Mouse (Mus musculus) megakaryocyte, embryonic 14.5 days (primary cell): Measurements from ENCODE around the gene Sapcd1. TPM values are rescaled to one million over a fixed set of nuclear protein-coding genes. Genes with fewer than 3 reads are reported as not detected.

Experiments
- H3K27me3 ChIP-seq: replicated peaks from 2 replicates; pipeline ENCODE3; 2012; ENCODE audit warnings: inconsistent platforms
- H3K36me3 ChIP-seq: replicated peaks from 2 replicates; pipeline ENCODE3; 2012; ENCODE audit warnings: low read length, inconsistent platforms, mixed read lengths
- H3K4me1 ChIP-seq: 2 replicates; pipeline ENCODE4 v1.6.1; 2012; ENCODE audit warnings: inconsistent platforms
- H3K4me3 ChIP-seq: replicated peaks from 2 replicates; pipeline ENCODE3; 2012; ENCODE audit warnings: moderate library complexity, mild to moderate bottlenecking, inconsistent platforms
- H3K9me3 ChIP-seq: 2 replicates; pipeline ENCODE4 v1.6.1; 2012; ENCODE audit warnings: inconsistent platforms
- FLI1 ChIP-seq: IDR thresholded peaks from 2 replicates; pipeline ENCODE4 v1.6.1; 2012; ENCODE audit warnings: low read length, inconsistent platforms, mixed read lengths
- GATA1 ChIP-seq: IDR thresholded peaks from 3 replicates; pipeline ENCODE4 v1.6.1; 2012; ENCODE audit warnings: mixed read lengths, low read length, inconsistent platforms, borderline replicate concordance
- polyA plus RNA-seq: library from polyadenylated mRNA; stranded (reverse); fragments of >175 nt; gene quantifications from 2 replicates; pipeline ENCODE4 v1.2.3, GENCODE M21; 2012; ENCODE audit warnings: low replicate concordance; ENCODE audit not compliant: insufficient read depth

Sapcd1 gene
- polyA plus RNA-seq, 1 experiment, result 5.4 TPM

DNA sequence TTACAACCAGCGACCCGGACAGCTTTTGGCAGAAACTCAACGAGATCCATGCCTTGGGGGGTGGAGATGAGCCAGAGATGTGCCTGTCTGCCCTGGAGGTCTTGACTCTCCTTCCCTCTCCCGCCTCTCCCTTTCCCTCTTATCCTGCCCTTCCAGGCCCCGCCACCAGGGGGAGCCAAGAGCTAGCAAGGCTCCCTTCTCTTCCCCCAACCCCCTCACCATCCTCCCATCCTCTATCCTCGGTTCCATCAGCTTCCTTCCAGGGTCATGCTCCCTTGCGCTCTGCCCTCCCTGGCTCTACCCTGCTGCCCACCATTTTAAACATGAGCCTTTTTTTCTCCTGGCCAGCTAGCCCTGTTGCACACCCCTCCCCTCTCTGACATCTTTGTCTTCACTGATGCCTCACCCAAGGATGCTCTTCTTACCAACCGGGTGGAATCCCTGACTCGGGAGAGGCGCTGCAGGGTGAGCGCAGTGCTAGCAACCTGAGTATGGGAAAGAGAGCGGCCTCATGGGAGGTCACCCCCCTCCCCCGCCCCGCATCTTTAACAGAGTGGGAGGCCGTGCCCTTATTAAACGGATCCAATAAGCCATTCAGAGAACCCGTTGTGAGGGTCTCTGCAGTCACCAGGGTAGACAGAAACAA, 6.5 kb downstream of the Sapcd1 start:
- H3K4me3 ChIP-seq, result peak overlapping the region; percentile 85
- no peak for TF ChIP-seq GATA1
- TF ChIP-seq FLI1, result no peak
- peaks cover 16% of the 10 kb centered on the region for H3K36me3 ChIP-seq
- no peaks in the 10 kb centered on the region for H3K9me3 ChIP-seq
- peaks cover 86% of the 10 kb centered on the region for H3K4me1 ChIP-seq
- H3K27me3 ChIP-seq, result peaks cover 15% of the 10 kb centered on the region

DNA sequence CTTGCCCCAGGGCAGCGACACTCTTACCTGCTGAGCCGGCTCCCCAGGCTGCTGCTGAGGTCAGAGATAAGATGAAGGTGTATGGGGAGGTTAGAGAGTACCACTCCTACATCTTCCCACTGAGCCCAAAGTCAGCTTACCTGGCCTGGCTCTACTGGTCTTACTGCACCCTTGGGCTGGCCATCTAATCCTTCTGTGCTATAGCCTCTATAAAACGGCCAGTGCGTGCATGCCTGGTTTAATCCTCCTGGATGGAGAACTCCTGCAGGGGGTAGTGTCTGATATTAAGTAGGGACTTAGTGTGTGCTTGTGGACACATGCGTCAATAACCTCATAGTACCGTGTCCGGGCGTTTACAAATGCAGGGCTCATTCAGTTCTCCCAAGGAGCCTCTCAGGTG, 7.3 kb downstream of the Sapcd1 start:
- TF ChIP-seq GATA1, result no peak
- TF ChIP-seq FLI1, result no peak
- peaks cover 20% of the 10 kb centered on the region for H3K36me3 ChIP-seq

DNA sequence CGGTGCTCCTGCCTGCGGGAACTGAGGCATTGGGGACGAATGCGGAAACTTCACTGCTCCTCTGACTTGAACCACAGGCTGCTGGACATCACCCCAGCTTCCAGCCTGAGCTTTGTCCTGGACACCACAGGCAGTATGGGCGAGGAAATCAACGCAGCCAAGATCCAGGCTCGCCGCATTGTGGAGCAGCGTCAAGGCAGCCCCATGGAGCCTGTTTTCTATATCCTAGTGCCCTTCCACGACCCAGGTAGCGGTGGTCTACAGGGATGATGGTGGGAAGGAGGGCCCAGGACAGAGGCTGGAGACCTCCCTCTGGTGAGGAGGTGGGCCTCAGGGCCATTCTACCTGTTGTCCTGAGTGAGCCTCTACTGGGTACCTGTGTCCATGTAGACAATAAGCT, 7.9 kb downstream of the Sapcd1 start:
- TF ChIP-seq GATA1 (no peak), FLI1 (no peak)

More for the DNA sequence above, 7.3 kb downstream of the Sapcd1 start:
- H3K27me3 ChIP-seq, result peaks cover 15% of the 10 kb centered on the region
- H3K4me1 ChIP-seq, result peaks cover 85% of the 10 kb centered on the region
- no peaks in the 10 kb centered on the region for H3K9me3 ChIP-seq
- H3K4me3 ChIP-seq, result no peak overlapping the region

DNA sequence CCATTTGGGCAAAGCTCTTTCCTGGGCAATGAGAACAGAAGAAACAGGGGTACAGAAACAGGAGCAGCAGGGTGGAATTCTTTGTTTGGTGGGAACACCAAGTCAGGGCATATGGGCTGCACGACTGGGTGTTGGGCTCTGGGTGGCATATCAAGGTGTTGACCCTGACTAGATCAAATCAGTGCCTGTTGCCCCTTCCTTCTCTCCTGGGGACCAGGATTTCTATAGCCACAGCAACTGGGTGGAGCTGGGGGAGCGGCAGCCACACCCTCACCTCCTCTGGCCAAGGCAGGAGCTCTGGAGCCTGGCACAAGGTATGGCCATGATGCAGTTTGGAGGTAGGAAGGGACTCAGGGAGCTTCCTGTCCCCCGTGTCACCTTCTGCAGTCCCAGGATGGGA, 9.6 kb downstream of the Sapcd1 start:
- H3K27me3 ChIP-seq, result peaks cover 13% of the 10 kb centered on the region
- H3K36me3 ChIP-seq, result peaks cover 44% of the 10 kb centered on the region
- H3K9me3 ChIP-seq, result no peaks in the 10 kb centered on the region
- peaks cover 61% of the 10 kb centered on the region for H3K4me1 ChIP-seq
- H3K4me3 ChIP-seq, result no peak overlapping the region
- no peak for TF ChIP-seq GATA1
- no peak for TF ChIP-seq FLI1

More for the DNA sequence above, 7.9 kb downstream of the Sapcd1 start:
- Histone ChIP-seq H3K4me3 (no peak overlapping the region), H3K36me3 (peaks cover 26% of the 10 kb centered on the region), H3K4me1 (peaks cover 79% of the 10 kb centered on the region), H3K9me3 (no peaks in the 10 kb centered on the region), H3K27me3 (peaks cover 15% of the 10 kb centered on the region)

DNA sequence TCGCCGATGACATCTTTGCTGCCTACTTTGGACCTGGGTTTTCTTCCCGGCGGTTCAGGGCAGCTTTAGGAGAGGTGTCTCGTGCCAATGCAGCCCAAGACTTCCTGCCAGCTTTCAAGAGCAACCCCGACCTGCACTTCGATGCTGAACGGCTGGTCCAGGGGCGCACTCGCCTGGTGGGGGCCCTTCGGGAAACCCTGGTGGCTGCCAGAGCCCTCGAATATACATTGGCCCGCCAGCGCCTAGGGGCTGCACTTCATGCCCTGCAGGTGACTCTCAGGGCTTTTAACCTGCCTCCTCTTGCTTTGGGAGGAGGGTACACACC, 10.1 kb downstream of the Sapcd1 start:
- H3K9me3 ChIP-seq, result no peaks in the 10 kb centered on the region
- no peak for TF ChIP-seq GATA1
- H3K36me3 ChIP-seq, result peaks cover 49% of the 10 kb centered on the region
- peaks cover 56% of the 10 kb centered on the region for H3K4me1 ChIP-seq
- peaks cover 13% of the 10 kb centered on the region for H3K27me3 ChIP-seq
- no peak overlapping the region for H3K4me3 ChIP-seq

DNA sequence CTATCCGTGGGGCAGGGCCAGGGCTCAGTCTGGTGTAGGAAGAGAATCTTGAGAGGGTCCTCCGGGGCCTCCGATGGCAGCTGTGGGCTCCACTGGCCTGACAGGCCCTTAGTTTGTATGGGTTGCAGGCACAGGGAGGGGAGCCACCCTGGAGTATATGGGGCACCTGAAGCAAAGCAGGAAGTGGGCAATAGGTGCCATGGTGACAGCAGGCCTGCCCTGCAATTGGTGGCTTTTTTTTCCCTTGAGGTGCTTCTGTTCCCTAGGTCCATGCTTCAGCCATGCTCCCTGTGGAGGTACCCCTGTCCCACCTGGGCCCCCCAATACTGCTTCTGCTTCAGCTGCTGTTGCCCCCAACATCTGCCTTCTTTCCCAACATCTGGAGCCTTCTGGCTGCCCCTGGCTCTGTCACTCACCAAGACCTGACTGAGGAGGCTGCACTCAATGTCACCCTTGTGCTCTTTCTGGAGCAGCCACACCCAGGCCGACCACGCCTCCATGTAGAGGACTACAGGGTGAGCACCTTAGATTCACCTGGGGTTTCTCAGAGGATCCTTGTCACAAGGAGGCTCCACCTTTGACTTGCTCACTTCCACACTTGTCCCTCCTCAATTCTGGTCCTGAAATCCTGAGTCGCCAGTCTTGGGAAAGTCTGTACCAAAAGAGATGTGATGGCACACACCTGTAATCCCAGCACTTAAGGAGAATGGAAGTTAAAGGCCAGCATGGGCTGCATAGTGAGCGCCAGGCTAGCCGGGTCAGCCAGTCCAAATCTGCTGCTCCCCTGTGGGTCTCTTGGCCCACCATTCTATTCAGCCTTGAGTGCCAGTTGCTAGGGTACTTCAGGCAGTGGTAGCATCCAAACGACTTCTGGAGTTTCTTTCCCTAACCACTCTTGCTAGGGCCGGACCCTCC, 10.8 kb downstream of the Sapcd1 start:
- Histone ChIP-seq H3K4me1 (peaks cover 56% of the 10 kb centered on the region), H3K9me3 (no peaks in the 10 kb centered on the region), H3K4me3 (no peak overlapping the region), H3K36me3 (peaks cover 55% of the 10 kb centered on the region), H3K27me3 (peaks cover 13% of the 10 kb centered on the region)
- no peak for TF ChIP-seq GATA1
- no peak for TF ChIP-seq FLI1

DNA sequence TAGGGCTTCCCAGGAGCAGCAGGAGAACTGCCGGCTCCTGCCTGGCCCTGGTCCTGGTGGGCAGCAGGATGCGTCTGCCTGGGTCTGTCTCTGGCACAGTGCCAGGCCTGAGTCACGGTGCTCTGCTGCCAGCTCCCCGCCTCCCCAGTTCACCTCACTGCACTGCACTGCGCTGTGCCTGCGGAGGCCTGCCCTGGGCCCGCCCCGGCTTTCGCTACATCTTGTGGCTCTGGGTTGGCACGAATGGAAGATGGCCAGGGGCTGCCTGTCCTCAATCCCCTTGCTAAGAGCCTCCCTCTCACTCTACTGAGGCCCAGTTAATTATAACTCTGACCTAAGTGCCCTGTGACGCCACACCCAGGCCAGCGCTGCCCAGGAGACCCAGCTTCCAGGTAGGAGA, 11.4 kb downstream of the Sapcd1 start, which contains the start of gene Vwa7:
Gene Vwa7, plus strand, starts transcription at position 204 of the 400 bp plus-strand sequence.
- Histone ChIP-seq H3K4me1 (peaks cover 54% of the 10 kb centered on the region), H3K36me3 (peaks cover 62% of the 10 kb centered on the region), H3K4me3 (no peak within 1 kb of the TSS), H3K9me3 (no peaks in the 10 kb centered on the region), H3K27me3 (peaks cover 13% of the 10 kb centered on the region)
- TF ChIP-seq GATA1 (no peak), FLI1 (no peak)

DNA sequence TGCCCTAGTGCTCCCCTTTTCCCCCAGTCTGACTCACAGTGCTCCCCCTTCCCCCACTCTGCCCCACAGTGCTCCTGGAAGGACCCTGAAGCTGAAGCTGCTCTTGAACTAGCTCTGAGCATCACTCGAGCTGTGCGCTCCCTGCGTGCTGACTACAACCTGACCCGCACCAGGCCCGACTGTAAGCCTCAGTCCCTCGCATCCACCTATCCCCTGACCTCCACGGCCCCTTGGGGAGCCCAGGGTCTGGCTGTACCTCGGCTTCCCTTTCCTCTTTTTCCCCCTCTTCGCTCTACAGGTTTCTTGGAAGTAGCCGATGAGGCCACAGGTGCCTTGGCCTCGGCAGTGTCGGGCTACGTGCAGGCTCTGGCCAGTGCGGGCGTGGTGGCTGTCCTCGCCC, 12.5 kb downstream of the Sapcd1 start:
- Histone ChIP-seq H3K9me3 (no peaks in the 10 kb centered on the region), H3K27me3 (peaks cover 10% of the 10 kb centered on the region), H3K36me3 (peaks cover 72% of the 10 kb centered on the region), H3K4me1 (peaks cover 48% of the 10 kb centered on the region), H3K4me3 (no peak overlapping the region)
- TF ChIP-seq FLI1, result no peak
- no peak for TF ChIP-seq GATA1

DNA sequence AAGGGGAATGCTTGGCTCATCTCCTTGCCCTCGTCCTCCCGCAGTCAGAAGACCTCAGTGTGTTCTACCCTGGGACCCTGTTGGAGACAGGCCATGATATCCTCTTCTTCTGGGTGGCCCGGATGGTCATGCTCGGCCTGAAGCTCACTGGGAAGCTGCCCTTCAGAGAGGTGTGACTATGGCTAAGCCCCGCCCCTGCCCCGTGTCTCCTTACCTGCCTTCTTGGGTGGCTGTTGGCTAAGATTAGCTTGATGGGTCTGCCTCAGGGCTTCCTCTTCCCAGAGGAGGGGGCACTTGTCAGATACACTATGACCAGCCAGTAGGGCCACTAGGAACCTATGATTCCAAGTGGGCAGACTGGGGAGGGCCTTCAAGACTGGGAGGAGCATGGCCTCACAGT, 14.6 kb downstream of the Sapcd1 start:
- no peaks in the 10 kb centered on the region for H3K9me3 ChIP-seq
- no peak overlapping the region for H3K4me3 ChIP-seq
- TF ChIP-seq GATA1, result no peak
- no peak for TF ChIP-seq FLI1
- H3K27me3 ChIP-seq, result peaks cover 3% of the 10 kb centered on the region
- H3K4me1 ChIP-seq, result peaks cover 39% of the 10 kb centered on the region
- H3K36me3 ChIP-seq, result peaks cover 92% of the 10 kb centered on the region

DNA sequence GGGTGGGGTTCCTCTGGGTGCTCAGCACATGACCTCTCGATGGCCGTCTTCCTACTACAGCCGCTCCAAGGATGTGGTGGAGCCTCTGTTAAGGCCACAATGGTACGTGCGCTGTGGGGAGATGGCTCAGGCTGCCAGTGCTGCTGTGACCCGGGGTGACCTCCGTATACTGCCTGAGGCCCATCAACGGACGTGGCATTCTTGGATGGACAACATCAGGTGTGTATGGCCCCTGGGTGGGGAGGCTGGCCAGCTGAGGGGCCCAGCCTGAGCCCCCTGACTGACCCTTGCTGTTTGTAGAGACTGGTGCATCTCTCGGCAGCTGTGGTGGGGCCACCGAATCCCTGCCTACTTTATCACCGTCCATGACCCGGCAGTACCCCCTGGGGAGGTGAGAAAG, 15.4 kb downstream of the Sapcd1 start:
- no peaks in the 10 kb centered on the region for H3K9me3 ChIP-seq
- no peak overlapping the region for H3K4me3 ChIP-seq
- peaks cover 99% of the 10 kb centered on the region for H3K36me3 ChIP-seq
- TF ChIP-seq FLI1 (no peak), GATA1 (no peak)
- peaks cover 39% of the 10 kb centered on the region for H3K4me1 ChIP-seq
- no peaks in the 10 kb centered on the region for H3K27me3 ChIP-seq

DNA sequence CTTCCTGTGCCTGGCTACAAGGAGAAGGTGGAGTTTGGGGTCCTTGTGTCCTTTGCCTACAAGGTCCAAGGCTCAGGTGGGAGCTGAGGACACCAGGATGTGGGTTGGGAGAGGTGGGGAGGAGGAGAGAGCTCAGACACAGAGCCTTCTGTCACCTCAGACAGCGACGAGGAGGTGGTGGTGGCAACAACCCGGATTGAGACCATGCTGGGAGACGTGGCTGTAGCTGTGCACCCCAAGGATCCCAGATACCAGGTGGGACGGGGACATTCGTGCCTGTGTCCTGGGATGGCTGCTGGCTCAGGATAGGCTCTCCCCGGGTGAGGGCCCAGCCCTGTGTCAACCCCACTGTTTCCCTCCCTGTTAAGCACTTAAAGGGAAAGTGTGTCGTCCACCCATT, 16.4 kb downstream of the Sapcd1 start:
- Histone ChIP-seq H3K4me1 (peaks cover 35% of the 10 kb centered on the region), H3K36me3 (peaks cover 99% of the 10 kb centered on the region), H3K4me3 (no peak overlapping the region), H3K9me3 (no peaks in the 10 kb centered on the region), H3K27me3 (no peaks in the 10 kb centered on the region)
- no peak for TF ChIP-seq FLI1
- no peak for TF ChIP-seq GATA1
